Mouse (Mus musculus) left cerebral cortex, adult 2 months (tissue): Measurements from ENCODE around the gene Pla2g12b. TPM values are rescaled to one million over a fixed set of nuclear protein-coding genes. Genes with fewer than 3 reads are reported as not detected.

Experiments
- DNase-seq, 2 experiments: peaks; one replicate each; pipeline ENCODE4 v3.0.0; 2021 to 2022; ENCODE audit warnings: low spot score in 2 of 2, mixed read lengths in 1 of 2; ENCODE audit errors: extremely low spot score in 1 of 2
- H3K27ac ChIP-seq: fragments of 200-600 bp; 2 replicates; pipeline ENCODE4 v1.8.1; 2022
- H3K4me3 ChIP-seq: fragments of 200-600 bp; 2 replicates; pipeline ENCODE4 v1.8.1; 2022
- CTCF ChIP-seq: fragments of 200-600 bp; IDR thresholded peaks from 2 replicates; pipeline ENCODE4 v1.8.1; 2022; ENCODE audit warnings: antibody characterized with exemption, mild to moderate bottlenecking, moderate library complexity
- intact Hi-C: fragments of 180-260 bp; cut with DNase I; formaldehyde crosslinking; loops from one replicate; pipeline ENCODE4 v1.15.1; 2025
- total RNA-seq, 2 experiments: library from RNA; stranded (reverse); gene quantifications; 2 replicates each; pipeline ENCODE4 v1.2.3; 2021

The Pla2g12b gene
- total RNA-seq, 2 experiments from 2014 or later: not detected

DNA sequence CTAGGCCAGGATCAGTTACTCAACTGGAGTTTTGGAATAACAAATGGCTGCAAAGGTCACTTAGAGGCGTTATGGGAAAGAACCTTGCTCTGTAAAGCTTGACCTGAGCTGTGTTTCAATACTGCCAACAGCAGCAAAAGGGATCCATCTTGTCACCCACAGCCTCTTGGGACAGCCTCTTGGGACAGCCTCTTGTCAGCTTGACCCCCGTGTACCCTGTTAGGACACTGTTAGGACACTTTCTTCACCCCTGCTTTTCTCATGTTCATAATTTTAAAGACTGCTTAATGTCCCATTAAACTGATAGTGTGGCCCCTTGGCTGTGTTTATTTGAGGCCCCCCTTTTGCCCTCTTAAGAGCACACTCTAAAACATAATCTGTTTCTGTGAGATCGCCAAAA, 21.0 kb downstream of the Pla2g12b start:
- no peak for DNase-seq
- H3K4me3 ChIP-seq: no peak overlapping the region
- TF ChIP-seq CTCF: no peak
- intact Hi-C loops: no loop called here
- no peak overlapping the region for H3K27ac ChIP-seq

DNA sequence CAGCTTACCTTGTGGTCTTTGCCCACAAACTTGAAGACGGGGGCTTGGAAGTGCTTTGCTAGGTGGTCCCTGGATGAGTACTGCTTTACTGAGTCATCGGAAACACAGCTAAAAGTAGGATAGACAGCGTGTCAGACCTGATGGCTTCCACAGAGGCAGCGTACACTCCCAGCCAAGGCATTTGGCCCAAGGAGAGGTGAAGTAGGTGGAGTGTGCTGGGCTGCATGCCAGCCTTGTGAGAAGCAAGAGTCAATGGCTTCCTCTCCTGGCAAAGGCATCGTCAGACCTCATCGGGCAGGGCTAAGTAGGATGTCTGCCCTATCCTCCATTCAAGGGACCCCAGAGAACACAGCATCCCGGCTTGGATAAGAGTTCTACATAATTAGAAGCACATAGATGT, 21.9 kb downstream of the Pla2g12b start:
- no peak for TF ChIP-seq CTCF
- intact Hi-C loops: no loop called here

DNA sequence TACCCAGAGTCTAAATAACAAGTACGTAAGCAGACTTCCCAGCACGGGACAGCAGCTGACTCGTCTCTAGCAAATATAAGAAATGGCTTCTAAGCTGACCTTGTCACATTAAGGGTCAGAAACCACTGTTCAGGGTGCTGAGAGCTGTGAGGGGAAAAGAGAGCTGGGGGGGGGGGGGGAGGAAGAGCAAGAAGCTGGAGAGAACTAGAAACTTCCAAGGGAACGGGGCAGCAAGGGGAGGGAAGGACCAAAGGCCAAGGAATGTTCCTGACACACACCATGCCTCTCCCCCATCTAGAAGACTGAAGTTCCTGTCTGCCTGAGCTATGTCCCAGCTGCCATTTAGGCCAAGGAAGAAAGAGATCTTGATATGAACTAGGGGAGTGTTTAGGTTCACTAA, 22.9 kb downstream of the Pla2g12b start:
- Histone ChIP-seq H3K4me3 (no peak overlapping the region), H3K27ac (no peak overlapping the region)
- intact Hi-C loops: no loop called here
- no peak for TF ChIP-seq CTCF
- no peak for DNase-seq

More for the DNA sequence above, 21.9 kb downstream of the Pla2g12b start:
- Histone ChIP-seq H3K27ac (no peak overlapping the region), H3K4me3 (no peak overlapping the region)
- DNase-seq: no peak

DNA sequence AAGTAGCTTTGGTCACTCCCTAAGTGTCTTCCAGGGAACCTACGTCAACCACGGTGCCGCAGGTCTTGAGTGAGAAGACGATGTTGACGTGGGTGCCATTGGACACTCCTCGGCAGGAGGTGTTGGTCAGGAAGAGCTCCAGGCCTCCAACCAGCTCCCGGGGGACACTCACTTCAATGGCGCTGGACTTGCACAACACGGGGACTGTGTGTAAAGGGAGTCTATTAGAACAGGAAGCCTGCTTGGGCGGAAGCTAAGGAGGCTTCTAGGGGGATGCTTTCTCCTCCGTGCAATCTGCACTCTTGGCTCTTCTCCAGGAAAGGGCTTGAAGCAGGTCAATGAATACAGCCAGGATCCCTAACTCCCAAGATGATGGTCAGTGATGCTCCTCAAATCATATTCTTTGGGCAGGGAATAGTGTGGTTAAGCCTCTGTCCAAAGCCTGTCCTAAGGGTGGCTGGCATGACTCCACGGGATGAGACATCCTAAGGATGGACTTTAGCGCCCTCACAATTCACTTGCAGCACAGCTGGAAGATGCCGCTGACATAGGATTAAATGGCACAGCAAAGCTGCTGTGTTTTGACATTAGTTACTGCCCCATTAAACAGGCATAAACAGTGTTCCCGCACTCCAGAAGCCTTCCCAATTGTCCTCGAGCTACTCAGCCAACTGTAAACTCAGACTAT, 26.1 kb downstream of the Pla2g12b start:
- TF ChIP-seq CTCF: no peak
- intact Hi-C loops: no loop called here

DNA sequence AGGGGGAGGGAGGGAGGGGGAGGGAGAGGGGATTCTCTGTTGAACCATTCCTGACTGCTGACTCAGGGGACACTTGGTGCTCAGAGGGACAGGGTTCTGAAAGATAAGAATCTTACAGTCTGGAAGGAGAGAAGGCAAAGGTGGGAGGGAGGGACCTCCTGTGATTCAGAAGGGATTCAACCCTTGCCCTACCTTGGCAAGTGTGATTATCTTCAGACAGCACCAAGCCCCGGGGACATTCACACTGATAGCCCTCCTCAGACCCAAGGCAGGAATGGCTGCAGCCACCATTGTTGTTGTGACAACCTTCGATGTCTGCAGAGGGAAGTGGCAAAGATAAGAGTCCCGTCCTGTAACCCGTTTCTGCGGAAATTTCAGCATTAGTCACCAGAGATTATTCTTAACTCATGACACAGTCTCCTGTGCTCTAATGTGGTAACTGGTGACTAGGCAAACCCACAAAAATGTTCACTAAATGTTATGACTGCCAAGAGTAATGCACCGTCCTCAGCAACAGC, 27.3 kb downstream of the Pla2g12b start:
- Histone ChIP-seq H3K4me3 (no peak overlapping the region), H3K27ac (no peak overlapping the region)
- no peak for TF ChIP-seq CTCF
- intact Hi-C loops: no loop called here
- DNase-seq: no peak

More for the DNA sequence above, 26.1 kb downstream of the Pla2g12b start:
- DNase-seq: no peak
- Histone ChIP-seq H3K4me3 (no peak overlapping the region), H3K27ac (no peak overlapping the region)

DNA sequence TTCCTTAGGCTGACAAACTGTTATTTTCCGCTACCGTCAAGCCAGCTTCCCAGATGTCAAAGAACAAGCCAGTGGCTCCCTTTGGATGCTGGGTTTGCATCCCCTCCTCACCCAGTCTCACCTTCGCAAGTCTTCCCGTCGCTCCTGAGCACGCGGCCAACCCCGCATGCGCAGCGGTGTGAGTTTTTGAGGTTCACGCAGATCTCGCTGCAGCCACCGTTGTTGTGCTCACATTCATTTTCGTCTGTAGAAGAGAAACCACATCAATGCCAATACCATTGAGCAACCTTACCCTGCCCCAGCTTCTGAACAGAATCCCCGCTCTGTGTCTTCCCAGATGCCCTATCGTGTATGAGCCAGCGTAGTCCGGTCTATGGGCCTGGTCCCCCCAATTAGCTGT, 32.3 kb downstream of the Pla2g12b start:
- intact Hi-C loops: no loop called here
- DNase-seq: no peak
- no peak overlapping the region for H3K4me3 ChIP-seq
- no peak for TF ChIP-seq CTCF
- H3K27ac ChIP-seq: no peak overlapping the region

DNA sequence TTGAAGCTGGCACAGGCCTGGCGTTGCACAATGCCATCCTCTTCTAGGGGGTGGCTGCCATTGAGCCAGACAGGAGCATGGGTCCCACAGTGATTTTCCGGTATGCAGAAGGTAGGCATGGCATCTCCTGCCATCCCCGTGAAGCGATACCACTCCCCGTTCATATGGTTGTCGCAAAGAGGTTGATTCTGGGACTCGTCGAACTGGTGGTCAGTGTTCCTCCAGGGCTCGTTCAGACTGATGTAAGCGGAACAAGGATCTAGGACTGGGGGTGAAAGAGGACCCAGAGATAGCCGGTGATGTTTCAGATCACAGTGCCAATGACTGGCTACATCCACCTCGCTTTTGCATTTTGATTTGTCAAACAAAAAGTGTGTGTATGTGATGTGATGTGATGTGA, 35.2 kb downstream of the Pla2g12b start:
- DNase-seq: no peak
- TF ChIP-seq CTCF: no peak
- intact Hi-C loops: no loop called here
- no peak overlapping the region for H3K27ac ChIP-seq
- H3K4me3 ChIP-seq: no peak overlapping the region

DNA sequence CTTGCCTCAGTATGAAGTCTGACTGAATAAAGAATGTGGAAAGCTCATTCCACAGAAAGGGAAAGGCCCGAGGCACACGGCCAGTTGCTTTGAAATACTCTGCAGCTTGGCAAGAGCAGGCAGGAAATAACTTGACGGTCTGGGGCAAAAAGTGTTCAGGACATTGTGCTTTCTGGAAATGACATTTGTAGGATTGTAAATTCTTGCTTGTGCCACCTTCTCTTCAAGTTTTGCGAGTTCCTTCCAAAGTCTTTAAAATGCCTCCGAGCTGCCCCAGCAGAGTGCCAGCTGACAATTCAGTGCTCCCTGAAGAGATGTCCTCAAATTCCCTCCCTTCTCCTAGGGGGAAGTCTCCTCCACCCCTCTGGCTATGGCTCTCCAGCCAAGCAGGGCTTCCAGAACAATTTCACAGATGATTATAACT, 36.1 kb downstream of the Pla2g12b start:
- no peak for TF ChIP-seq CTCF
- intact Hi-C loops: no loop called here
- Histone ChIP-seq H3K4me3 (no peak overlapping the region), H3K27ac (no peak overlapping the region)
- no peak for DNase-seq

DNA sequence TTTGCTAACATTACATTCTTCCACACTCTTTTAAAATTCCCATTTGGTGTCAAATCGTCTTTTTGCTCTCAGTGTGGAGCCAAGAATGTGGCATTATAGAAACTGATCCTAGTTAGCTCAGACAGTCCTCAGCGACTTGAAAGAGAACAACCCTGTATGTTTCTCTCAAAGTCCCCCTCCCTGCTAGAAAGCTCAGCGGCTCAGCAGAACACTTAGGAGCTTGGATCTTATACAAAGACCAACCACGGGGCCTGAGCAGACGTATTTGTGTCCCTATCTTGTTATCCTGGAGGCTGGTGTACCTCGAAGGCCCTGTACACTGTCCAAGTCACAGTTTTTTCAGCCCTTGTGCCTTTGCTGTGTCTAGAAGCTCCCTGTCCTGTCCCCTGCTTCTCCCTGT, 36.7 kb downstream of the Pla2g12b start:
- intact Hi-C loops: no loop called here
- TF ChIP-seq CTCF: no peak
- Histone ChIP-seq H3K4me3 (no peak overlapping the region), H3K27ac (no peak overlapping the region)
- DNase-seq: no peak

DNA sequence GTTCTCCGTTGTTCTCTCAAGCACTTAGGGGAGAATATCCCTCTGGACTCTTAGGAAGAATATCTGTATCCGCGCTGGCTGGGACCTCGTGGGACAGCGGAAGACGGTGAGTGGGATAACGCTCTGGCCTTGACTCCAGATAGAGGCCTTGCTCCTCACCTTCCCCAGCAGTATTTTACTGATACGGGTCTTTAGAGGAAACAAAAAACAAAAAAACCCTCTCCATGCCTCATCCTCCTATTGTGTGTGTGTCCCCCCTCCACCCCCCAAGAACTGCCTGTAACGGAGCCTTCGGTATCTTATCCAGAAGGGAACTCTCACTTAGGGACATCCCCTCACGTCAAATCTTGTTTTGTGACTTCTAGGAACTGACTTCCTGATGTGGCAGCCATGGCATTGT, 38.3 kb downstream of the Pla2g12b start, which contains the start of gene Oit3:
Gene Oit3, minus strand, starts transcription at position 44 of the 400 bp plus-strand sequence.
- intact Hi-C loops: no loop called here
- H3K27ac ChIP-seq: no peak within 1 kb of the TSS
- no peak within 1 kb of the TSS for H3K4me3 ChIP-seq
- DNase-seq: no peak
- no peak for TF ChIP-seq CTCF

DNA sequence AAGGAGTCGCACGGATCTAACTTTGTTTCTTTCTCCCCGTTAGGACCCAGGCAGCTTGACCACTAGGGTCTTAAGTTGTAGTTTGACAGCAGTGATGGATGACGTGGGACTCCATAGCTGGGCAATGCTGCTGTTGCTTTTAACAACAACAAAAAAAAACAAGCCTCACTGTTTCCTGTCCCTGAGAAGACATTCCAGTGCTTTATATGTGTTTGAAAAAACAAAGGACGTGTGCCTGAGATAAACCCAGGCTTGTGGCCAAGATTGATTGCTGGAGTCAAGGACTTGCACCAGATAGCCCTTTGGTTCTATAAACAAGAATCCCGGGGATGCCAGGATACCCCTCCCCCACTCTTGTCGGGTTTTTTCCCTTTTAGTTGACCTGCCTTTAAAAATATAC, 39.8 kb downstream of the Pla2g12b start:
- intact Hi-C loops: no loop called here
- no peak for TF ChIP-seq CTCF
- no peak overlapping the region for H3K27ac ChIP-seq

DNA sequence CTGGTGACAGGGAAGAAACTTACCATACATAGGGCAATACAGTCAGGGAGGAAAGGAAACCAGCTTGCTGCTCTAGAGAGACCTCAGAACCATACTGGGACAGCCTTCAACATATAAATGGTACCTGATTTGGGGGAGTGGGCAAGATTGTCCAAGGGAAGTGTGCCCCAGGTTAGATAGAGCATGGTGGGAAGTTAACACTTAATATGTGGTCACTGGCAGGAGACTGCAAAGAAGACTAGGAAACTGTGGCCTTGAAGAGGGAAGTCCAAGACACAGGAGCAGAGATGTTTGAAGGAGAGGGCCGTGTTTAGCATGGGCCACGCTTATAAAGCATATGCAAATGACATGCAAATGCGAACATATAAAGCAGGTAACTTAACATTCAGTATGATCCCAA, 40.6 kb downstream of the Pla2g12b start:
- no peak for TF ChIP-seq CTCF
- no peak overlapping the region for H3K4me3 ChIP-seq
- intact Hi-C loops: no loop called here
- DNase-seq: no peak
- no peak overlapping the region for H3K27ac ChIP-seq

More for the DNA sequence above, 39.8 kb downstream of the Pla2g12b start:
- DNase-seq: no peak
- no peak overlapping the region for H3K4me3 ChIP-seq

DNA sequence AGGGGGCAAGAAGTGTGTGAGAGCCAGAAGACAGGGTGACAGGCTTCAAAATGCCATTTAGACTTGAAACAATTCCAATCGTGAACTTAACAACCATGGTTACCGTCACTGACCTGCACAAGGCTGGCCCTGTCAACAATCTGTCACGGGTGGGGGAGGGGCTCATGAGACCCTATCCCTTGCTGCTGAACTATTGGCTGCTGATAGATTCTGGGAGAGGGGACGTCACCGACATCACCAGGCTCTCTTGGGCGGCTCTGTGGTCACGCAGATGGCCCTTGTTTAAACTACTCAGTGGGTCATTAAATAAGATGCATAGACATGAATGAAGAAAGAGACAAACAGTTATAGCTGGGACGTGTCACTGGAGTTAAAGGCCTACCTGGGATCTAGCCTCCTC, 41.2 kb downstream of the Pla2g12b start:
- no peak overlapping the region for H3K4me3 ChIP-seq
- intact Hi-C loops: no loop called here
- DNase-seq: no peak
- H3K27ac ChIP-seq: no peak overlapping the region
- no peak for TF ChIP-seq CTCF
